In genomic region chr5:99729931-99730330, GRCm38 (mm10) we compare ENCODE assay signal across 13 mouse cellular contexts. TPM values are rescaled to one million over a fixed set of nuclear protein-coding genes. Genes with fewer than 3 reads are reported as not detected.
A peak's percentile ranks its signal among the peaks of the same experiment; 100 is the strongest.
DNase-seq lines count a peak whose midpoint lies in the region; ATAC-seq lines count a peak whose summit lies in the region.
"Had no signal": no experiment of that assay in that cellular context is flagged by ENCODE, and none has a peak within 500 bp of the region (broad histone marks: within the 10 kb centered on the region; RNA-seq: fewer than 3 reads in every experiment).

No protein-coding gene starts in this region.

- intact Hi-C loops in heart, postnatal 14 days (cut with DNase I): no loop called here

- peaks cover 7% of the 10 kb centered on the region; the same call in 1 of the 2 replicates for H3K27me3 ChIP-seq in heart, embryonic 12.5 days (replicated peaks)
- peaks cover 85% of the 10 kb centered on the region for H3K27me3 ChIP-seq in midbrain, embryonic 10.5 days (ENCODE audit: low read depth, poor library complexity, severe bottlenecking)
- H3K27me3 ChIP-seq in midbrain, embryonic 13.5 days: peaks cover 51% of the 10 kb centered on the region
- no peaks in the 10 kb centered on the region for H3K27me3 ChIP-seq in limb, embryonic 12.5 days
- no peaks in the 10 kb centered on the region for H3K27me3 ChIP-seq in neural tube, embryonic 15.5 days (replicated peaks)

- H3K4me1 ChIP-seq in heart, embryonic 12.5 days (replicated peaks): peaks cover 12% of the 10 kb centered on the region
- peaks cover 22% of the 10 kb centered on the region for H3K4me1 ChIP-seq in midbrain, embryonic 10.5 days
- H3K4me1 ChIP-seq in midbrain, embryonic 13.5 days (replicated peaks): peaks cover 24% of the 10 kb centered on the region
- peaks cover 29% of the 10 kb centered on the region for H3K4me1 ChIP-seq in limb, embryonic 12.5 days (replicated peaks)
- peaks cover 30% of the 10 kb centered on the region for H3K4me1 ChIP-seq in neural tube, embryonic 15.5 days

- H3K4me2 ChIP-seq in heart, embryonic 12.5 days: peak overlapping the region; percentile 100; the same call in 1 of the 2 replicates
- no peak overlapping the region for H3K4me2 ChIP-seq in midbrain, embryonic 13.5 days (replicated peaks)
- peak overlapping the region; percentile 98 for H3K4me2 ChIP-seq in limb, embryonic 12.5 days
- peak overlapping the region; percentile 95 for H3K4me2 ChIP-seq in neural tube, embryonic 15.5 days

- no peaks in the 10 kb centered on the region for H3K36me3 ChIP-seq in heart, embryonic 12.5 days
- H3K36me3 ChIP-seq in midbrain, embryonic 10.5 days: no peaks in the 10 kb centered on the region
- no peaks in the 10 kb centered on the region for H3K36me3 ChIP-seq in midbrain, embryonic 13.5 days
- H3K36me3 ChIP-seq in limb, embryonic 12.5 days: no peaks in the 10 kb centered on the region
- no peaks in the 10 kb centered on the region for H3K36me3 ChIP-seq in neural tube, embryonic 15.5 days
- H3K36me3 ChIP-seq: embryonic facial prominence, embryonic 12.5 days; G1E; stomach, embryonic 15.5 days had no signal

- H3K9me3 ChIP-seq in heart, embryonic 12.5 days (replicated peaks): no peaks in the 10 kb centered on the region
- H3K9me3 ChIP-seq in midbrain, embryonic 10.5 days (replicated peaks): no peaks in the 10 kb centered on the region
- no peaks in the 10 kb centered on the region for H3K9me3 ChIP-seq in midbrain, embryonic 13.5 days
- no peaks in the 10 kb centered on the region for H3K9me3 ChIP-seq in limb, embryonic 12.5 days
- H3K9me3 ChIP-seq in neural tube, embryonic 15.5 days (replicated peaks): no peaks in the 10 kb centered on the region
- H3K9me3 ChIP-seq: embryonic facial prominence, embryonic 12.5 days; stomach, embryonic 15.5 days had no signal

- H3K4me3 ChIP-seq in heart, embryonic 12.5 days: no peak overlapping the region
- 0 out of 2 replicates have a peak overlapping the region, but pooled peaks have one; percentile 80 for H3K4me3 ChIP-seq in midbrain, embryonic 10.5 days
- no peak overlapping the region for H3K4me3 ChIP-seq in midbrain, embryonic 13.5 days (replicated peaks)
- no peak overlapping the region for H3K4me3 ChIP-seq in limb, embryonic 12.5 days (replicated peaks)
- no peak overlapping the region for H3K4me3 ChIP-seq in neural tube, embryonic 15.5 days (replicated peaks)

- no peak for ATAC-seq in heart, embryonic 12.5 days (ENCODE audit: insufficient number of reproducible peaks, low FRiP score)
- ATAC-seq in midbrain, embryonic 13.5 days: no peak
- no peak for ATAC-seq in limb, embryonic 12.5 days (ENCODE audit: insufficient number of reproducible peaks, insufficient read depth, low FRiP score, low TSS enrichment, low read depth)
- no peak for ATAC-seq in neural tube, embryonic 15.5 days (ENCODE audit: low FRiP score)
- ATAC-seq in monocyte, adult 5-6 weeks (replicated peaks; ENCODE audit: insufficient number of reproducible peaks, low FRiP score, low TSS enrichment, poor library complexity, severe bottlenecking): no peak
- ATAC-seq: liver, postnatal 0 days had no signal

- no peak overlapping the region for H3K27ac ChIP-seq in heart, embryonic 12.5 days (ENCODE audit: poor library complexity, severe bottlenecking)
- H3K27ac ChIP-seq in midbrain, embryonic 10.5 days (replicated peaks): no peak overlapping the region
- H3K27ac ChIP-seq in midbrain, embryonic 13.5 days: no peak overlapping the region
- H3K27ac ChIP-seq in limb, embryonic 12.5 days: no peak overlapping the region
- H3K27ac ChIP-seq in neural tube, embryonic 15.5 days (replicated peaks): no peak overlapping the region
- H3K27ac ChIP-seq: embryonic facial prominence, embryonic 12.5 days; stomach, embryonic 15.5 days had no signal

- WGBS in heart, embryonic 12.5 days: 83% methylated on average over 1 of the region's 1 CpGs
- WGBS in midbrain, embryonic 10.5 days: 68% methylated on average over 1 of the region's 1 CpGs
- 85% methylated on average over 1 of the region's 1 CpGs for WGBS in midbrain, embryonic 13.5 days
- 58% methylated on average over 1 of the region's 1 CpGs for WGBS in limb, embryonic 12.5 days
- 81% methylated on average over 1 of the region's 1 CpGs for WGBS in neural tube, embryonic 15.5 days

- DNase-seq in heart, postnatal 14 days: no peak
- no peak for DNase-seq in midbrain, embryonic 10.5 days (ENCODE audit: low spot score)
- no peak for DNase-seq in layer of hippocampus, postnatal 25 days (ENCODE audit: extremely low spot score in 1 of 2, low spot score in 1 of 2)
- DNase-seq: liver, postnatal 0 days; thymus, postnatal 14 days had no signal

- H3K9ac ChIP-seq in heart, embryonic 12.5 days: no peak overlapping the region
- no peak overlapping the region for H3K9ac ChIP-seq in midbrain, embryonic 13.5 days (replicated peaks)
- H3K9ac ChIP-seq in limb, embryonic 12.5 days (replicated peaks): no peak overlapping the region
- no peak overlapping the region for H3K9ac ChIP-seq in neural tube, embryonic 15.5 days (replicated peaks)
- H3K9ac ChIP-seq: liver, postnatal 0 days; stomach, embryonic 15.5 days had no signal

RNA-seq across cellular contexts. Expression of gene Rasgef1b, which starts 1.1 kb away (rescaled TPM):
- 44.7 and 49.6 TPM in 2 replicates for polyA plus RNA-seq in heart, embryonic 12.5 days (2016; fragmentation: Nextera tagmentation; extraction: Ambion mirVana)
- 10 to 100 TPM; 10.3 to 12.3 TPM for total RNA-seq in heart, postnatal 14 days (2021)
- polyA plus RNA-seq in midbrain, embryonic 10.5 days (2016; fragmentation: Nextera tagmentation; extraction: Ambion mirVana): 9.0 and 15.4 TPM in 2 replicates
- 61.3 and 69.2 TPM in 2 replicates for polyA plus RNA-seq in midbrain, embryonic 13.5 days (2015; fragmentation: Nextera tagmentation; extraction: Ambion mirVana)
- 44.3 and 48.7 TPM in 2 replicates for polyA plus RNA-seq in limb, embryonic 12.5 days (2016; fragmentation: Nextera tagmentation; extraction: Ambion mirVana)
- 48.6 and 53.9 TPM in 2 replicates for polyA plus RNA-seq in neural tube, embryonic 15.5 days (2015; fragmentation: Nextera tagmentation; extraction: Ambion mirVana)
- total RNA-seq in layer of hippocampus, postnatal 25 days (2021): 10 to 100 TPM; 15.9 to 17.6 TPM
- 25.8 to 86.0 TPM (median 57.6 TPM) in 3 replicates for total RNA-seq in monocyte, adult 5-6 weeks (2017)
- polyA plus RNA-seq: G1E had no signal
